Mouse (Mus musculus): ENCODE results near the gene Rxra. TPM values are rescaled to one million over a fixed set of nuclear protein-coding genes. Genes with fewer than 3 reads are reported as not detected.

Rxra gene
- total RNA-seq, 2 experiments from 2014 or later = 58.8 to 61.3 TPM

Other genes with a start within 250 kb of the Rxra start
- gene Vav2, start 249.4 kb upstream of the Rxra start, total RNA-seq (2021) = 1 to 10 TPM; 5.6 to 8.9 TPM
- 1 to 10 TPM in 1 of 2 experiments, under 1 TPM in 1; 0.94 to 1.6 TPM for gene Brd3os, start 234.1 kb upstream of the Rxra start, total RNA-seq (2021)
- 10 to 100 TPM; 52.3 to 53.6 TPM for gene Brd3, start 168.8 kb upstream of the Rxra start, total RNA-seq (2021)
- gene Wdr5, start 161.3 kb upstream of the Rxra start, total RNA-seq (2021) = 10 to 100 TPM; 27.4 to 27.8 TPM
- 100 to 1,000 TPM; 204 to 280 TPM for gene Col5a1, start 210.0 kb downstream of the Rxra start, total RNA-seq (2021)